Mouse (Mus musculus): ENCODE results near the gene Sobp.

DNA sequence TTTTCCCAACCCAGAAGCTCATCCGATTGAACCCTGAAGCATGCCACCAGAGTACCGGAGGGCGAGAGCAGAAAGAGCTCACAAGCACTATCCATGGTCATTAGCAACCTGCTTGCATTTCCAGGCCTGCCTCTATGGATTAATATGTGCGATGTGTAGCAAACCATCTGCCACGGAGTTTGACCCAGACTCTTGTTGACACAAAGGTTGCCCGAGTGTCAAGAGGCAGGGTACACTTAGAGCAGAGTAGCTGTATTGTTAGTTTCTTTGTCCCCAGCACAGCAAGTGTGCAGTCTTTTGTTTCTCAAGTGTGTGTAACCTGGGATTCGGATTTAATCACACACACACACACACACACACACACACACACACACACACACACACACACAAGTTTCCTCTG, 62.0 kb downstream of the Sobp start:
- TF ChIP-seq CTCF (IDR thresholded peaks at IDR 0.05; ENCODE audit: low read depth, low read length) (no peak), POLR2A (IDR thresholded peaks at IDR 0.05; ENCODE audit: borderline replicate concordance, low read depth, low read length) (no peak)

Data from bone marrow macrophage, adult 2 months (primary cell).